In genomic region chr7:65954583-65954982, GRCm38 (mm10) we compare ENCODE assay signal across 22 mouse cellular contexts.
DNase-seq lines count a peak whose midpoint lies in the region; ATAC-seq and TF ChIP-seq lines count a peak whose summit lies in the region.
"Had no signal": no experiment of that assay in that cellular context is flagged by ENCODE, and none has a peak within 500 bp of the region (broad histone marks: within the 10 kb centered on the region; RNA-seq: fewer than 3 reads in every experiment).

No protein-coding gene starts in this region.

- H3K9me3 ChIP-seq in intestine, embryonic 14.5 days (ENCODE audit: control insufficient read depth, low read length): no peaks in the 10 kb centered on the region
- H3K9me3 ChIP-seq in intestine, postnatal 0 days (ENCODE audit: control insufficient read depth): no peaks in the 10 kb centered on the region
- no peaks in the 10 kb centered on the region for H3K9me3 ChIP-seq in limb, embryonic 13.5 days
- H3K9me3 ChIP-seq: embryonic facial prominence, embryonic 15.5 days; forebrain, embryonic 10.5 days; forebrain, embryonic 15.5 days; heart, embryonic 15.5 days; hindbrain, embryonic 13.5 days had no signal

- no peaks in the 10 kb centered on the region for H3K27me3 ChIP-seq in intestine, embryonic 14.5 days (replicated peaks; ENCODE audit: control insufficient read depth, insufficient read depth, low read length)
- H3K27me3 ChIP-seq in intestine, postnatal 0 days (replicated peaks; ENCODE audit: control insufficient read depth, insufficient read depth, low read length): no peaks in the 10 kb centered on the region
- H3K27me3 ChIP-seq in limb, embryonic 13.5 days: no peaks in the 10 kb centered on the region
- H3K27me3 ChIP-seq: embryonic facial prominence, embryonic 15.5 days; forebrain, embryonic 15.5 days; heart, embryonic 15.5 days had no signal

- WGBS in intestine, embryonic 14.5 days: 80% methylated on average over 4 of the region's 4 CpGs
- WGBS in intestine, postnatal 0 days: 78% methylated on average over 4 of the region's 4 CpGs
- 83% methylated on average over 4 of the region's 4 CpGs for WGBS in limb, embryonic 13.5 days

- no peak overlapping the region for H3K27ac ChIP-seq in intestine, embryonic 14.5 days (ENCODE audit: low read depth)
- no peak overlapping the region for H3K27ac ChIP-seq in intestine, postnatal 0 days (ENCODE audit: low read depth, low read length)
- peak overlapping the region; percentile 5; the same call in 1 of the 2 replicates for H3K27ac ChIP-seq in brown adipose tissue, adult 24 weeks (replicated peaks; ENCODE audit: low read depth, low read length)
- peak overlapping the region; percentile 44; the same call in 1 of the 2 replicates for H3K27ac ChIP-seq in limb, embryonic 13.5 days
- H3K27ac ChIP-seq: embryonic facial prominence, embryonic 15.5 days; forebrain, embryonic 15.5 days; heart, adult 2 months; heart, embryonic 15.5 days; hindbrain, embryonic 13.5 days; hindbrain, postnatal 0 days had no signal

- H3K4me1 ChIP-seq in intestine, embryonic 14.5 days (replicated peaks; ENCODE audit: control insufficient read depth, insufficient read depth, low read length): peaks cover 9% of the 10 kb centered on the region; the same call in 1 of the 2 replicates
- no peaks in the 10 kb centered on the region for H3K4me1 ChIP-seq in intestine, postnatal 0 days (replicated peaks; ENCODE audit: control insufficient read depth, insufficient read depth, low read length)
- H3K4me1 ChIP-seq in brown adipose tissue, adult 24 weeks (ENCODE audit: control insufficient read depth, insufficient read depth, insufficient read length, low read length): peaks cover 4% of the 10 kb centered on the region
- H3K4me1 ChIP-seq in limb, embryonic 13.5 days: peaks cover 17% of the 10 kb centered on the region
- H3K4me1 ChIP-seq: heart, embryonic 15.5 days had no signal

- no peak for TF ChIP-seq CTCF in intestine, postnatal 0 days (IDR thresholded peaks at IDR 0.05; ENCODE audit: low read depth)

- H3K36me3 ChIP-seq in intestine, embryonic 14.5 days (ENCODE audit: control insufficient read depth, insufficient read depth, low read length): no peaks in the 10 kb centered on the region
- H3K36me3 ChIP-seq in intestine, postnatal 0 days (ENCODE audit: control insufficient read depth, insufficient read depth): no peaks in the 10 kb centered on the region
- H3K36me3 ChIP-seq in limb, embryonic 13.5 days: peaks cover 3% of the 10 kb centered on the region; the same call in 1 of the 2 replicates
- H3K36me3 ChIP-seq: embryonic facial prominence, embryonic 15.5 days; forebrain, embryonic 10.5 days; forebrain, embryonic 15.5 days; heart, embryonic 15.5 days; hindbrain, embryonic 13.5 days had no signal

- DNase-seq in intestine, embryonic 14.5 days (ENCODE audit: low spot score): peak; percentile 12
- peak; percentile 7 for DNase-seq in 3T3-L1 (ENCODE audit: low read depth, low spot score)
- DNase-seq in cerebellum, adult 8-10 months: no peak
- DNase-seq in right cerebral cortex, postnatal 14 days: no peak
- DNase-seq: adrenal gland, adult 8-10 months; cerebellum, adult 2 months; cerebellum, postnatal 14 days; gastrocnemius, postnatal 10 days; heart, adult 2 months; heart, postnatal 14 days had no signal

- no peak overlapping the region for H3K9ac ChIP-seq in intestine, embryonic 14.5 days (ENCODE audit: low read length)
- no peak overlapping the region for H3K9ac ChIP-seq in intestine, postnatal 0 days (ENCODE audit: low read depth, low read length)
- H3K9ac ChIP-seq in limb, embryonic 13.5 days: no peak overlapping the region
- H3K9ac ChIP-seq: embryonic facial prominence, embryonic 15.5 days; forebrain, embryonic 15.5 days; heart, embryonic 15.5 days; hindbrain, embryonic 13.5 days had no signal

- H3K4me3 ChIP-seq in intestine, embryonic 14.5 days (ENCODE audit: low read depth, low read length): no peak overlapping the region
- no peak overlapping the region for H3K4me3 ChIP-seq in intestine, postnatal 0 days (ENCODE audit: low read depth, low read length)
- no peak overlapping the region for H3K4me3 ChIP-seq in brown adipose tissue, adult 24 weeks (ENCODE audit: insufficient read depth, low read depth, low read length)
- no peak overlapping the region for H3K4me3 ChIP-seq in limb, embryonic 13.5 days
- H3K4me3 ChIP-seq: embryonic facial prominence, embryonic 15.5 days; erythroblast, embryonic 14.5 days; forebrain, embryonic 10.5 days; forebrain, embryonic 15.5 days; heart, adult 2 months; heart, embryonic 15.5 days; hindbrain, embryonic 13.5 days had no signal

- ATAC-seq in intestine, embryonic 14.5 days (replicated peaks; ENCODE audit: low FRiP score, low TSS enrichment, low read depth): no peak
- no peak for ATAC-seq in intestine, postnatal 0 days
- ATAC-seq in limb, embryonic 13.5 days (ENCODE audit: low FRiP score, low read depth): no peak
- no peak for ATAC-seq in inflammation-experienced regulatory T-cells, adult 6 months

- H3K4me2 ChIP-seq in intestine, embryonic 14.5 days (ENCODE audit: low read length): no peak overlapping the region
- no peak overlapping the region for H3K4me2 ChIP-seq in intestine, postnatal 0 days (replicated peaks; ENCODE audit: low read depth)
- H3K4me2 ChIP-seq in limb, embryonic 13.5 days (replicated peaks): no peak overlapping the region
- H3K4me2 ChIP-seq: forebrain, embryonic 15.5 days; heart, embryonic 11.5 days; heart, embryonic 15.5 days had no signal

Comparison
In these comparisons a context has a peak if more than half of its experiments do, and no peak if none do; other contexts are left out.
1. DNase-seq: peak in intestine, embryonic 14.5 days (single experiment) and 3T3-L1 (single experiment); none in cerebellum, adult 8-10 months (single experiment) and right cerebral cortex, postnatal 14 days (single experiment).
2. H3K27ac ChIP-seq: peak in brown adipose tissue, adult 24 weeks (single experiment) and limb, embryonic 13.5 days (single experiment); none in intestine, embryonic 14.5 days (single experiment) and intestine, postnatal 0 days (single experiment).